8 mouse cellular contexts compared by ENCODE assay signal in the genomic region with DNA sequence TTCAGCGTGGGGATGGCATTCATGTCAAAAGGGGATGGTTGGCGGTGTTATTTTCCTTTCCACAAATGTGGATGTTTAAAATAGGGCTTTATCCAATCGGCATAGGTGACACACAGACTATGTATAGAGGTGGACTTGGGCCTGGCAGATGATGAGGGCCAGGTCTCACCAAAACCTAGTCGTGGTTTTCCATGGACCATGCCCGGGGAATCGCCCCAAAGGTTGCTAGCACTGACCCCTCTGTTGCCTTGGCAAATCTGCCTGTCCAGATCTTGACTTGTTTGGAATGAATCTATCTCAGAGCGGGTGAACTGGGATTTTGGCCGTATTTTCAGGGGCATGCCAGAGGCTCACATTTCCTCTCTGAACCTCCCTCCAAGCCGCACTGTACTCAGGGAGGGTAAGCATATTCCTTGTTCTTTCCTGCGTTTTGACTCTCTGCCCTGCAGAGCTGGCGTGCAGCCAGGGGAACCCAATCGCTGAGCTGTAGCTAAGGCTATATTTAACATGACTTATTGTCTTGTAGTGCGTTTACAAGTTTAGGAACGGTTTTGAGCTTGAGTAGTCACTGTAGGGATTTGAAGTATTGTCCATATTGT. TPM values are rescaled to one million over a fixed set of nuclear protein-coding genes. Genes with fewer than 3 reads are reported as not detected.
A peak's percentile ranks its signal among the peaks of the same experiment; 100 is the strongest.
DNase-seq lines count a peak whose midpoint lies in the region; ATAC-seq and TF ChIP-seq lines count a peak whose summit lies in the region.

No protein-coding gene starts in this region.

- no peaks in the 10 kb centered on the region for H3K36me3 ChIP-seq in limb, embryonic 13.5 days
- H3K36me3 ChIP-seq in limb, embryonic 10.5 days, result no peaks in the 10 kb centered on the region
- no peaks in the 10 kb centered on the region for H3K36me3 ChIP-seq in hindbrain, postnatal 0 days (ENCODE audit: insufficient read depth, low read length)

- no peaks in the 10 kb centered on the region for H3K9me3 ChIP-seq in limb, embryonic 13.5 days
- H3K9me3 ChIP-seq in limb, embryonic 10.5 days (replicated peaks), result no peaks in the 10 kb centered on the region
- H3K9me3 ChIP-seq in hindbrain, postnatal 0 days (ENCODE audit: low read length), result no peaks in the 10 kb centered on the region

- H3K27me3 ChIP-seq in limb, embryonic 13.5 days, result no peaks in the 10 kb centered on the region
- no peaks in the 10 kb centered on the region; the same call in 1 of the 2 replicates for H3K27me3 ChIP-seq in limb, embryonic 10.5 days (ENCODE audit: low read depth, poor library complexity, severe bottlenecking)
- no peaks in the 10 kb centered on the region; the same call in 1 of the 2 replicates for H3K27me3 ChIP-seq in hindbrain, postnatal 0 days (ENCODE audit: insufficient read depth, low read length)

- H3K9ac ChIP-seq in limb, embryonic 13.5 days, result no peak overlapping the region
- H3K9ac ChIP-seq in hindbrain, postnatal 0 days (replicated peaks; ENCODE audit: low read length), result no peak overlapping the region

- H3K4me1 ChIP-seq in limb, embryonic 13.5 days, result peaks cover 26% of the 10 kb centered on the region
- peaks cover 26% of the 10 kb centered on the region for H3K4me1 ChIP-seq in limb, embryonic 10.5 days
- H3K4me1 ChIP-seq in hindbrain, postnatal 0 days (ENCODE audit: insufficient read depth, low read length), result 0 out of 2 replicates have a peak, but pooled peaks cover 5% of the 10 kb centered on the region
- H3K4me1 ChIP-seq in olfactory bulb, adult 2 months (ENCODE audit: control insufficient read depth, insufficient read depth, low read length), result peaks cover 47% of the 10 kb centered on the region

- DNase-seq in limb, embryonic 10.5 days (ENCODE audit: low spot score), result no peak
- DNase-seq in adrenal gland, postnatal 10 days, result peak; percentile 83
- peak; percentile 79 for DNase-seq in fibroblast of lung, adult 2 months (ENCODE audit: low read depth)
- peak; percentile 60 for DNase-seq in hindbrain, postnatal 0 days (ENCODE audit: low spot score)
- no peak for DNase-seq in spleen, adult 18-20 months
- no peak for DNase-seq in retina, embryonic 14.5 days (ENCODE audit: low spot score)

- H3K27ac ChIP-seq in limb, embryonic 13.5 days, result peak overlapping the region; percentile 65; the same call in 1 of the 2 replicates
- no peak overlapping the region for H3K27ac ChIP-seq in limb, embryonic 10.5 days
- H3K27ac ChIP-seq in hindbrain, postnatal 0 days, result no peak overlapping the region
- H3K27ac ChIP-seq in olfactory bulb, adult 2 months (ENCODE audit: insufficient read depth, low read depth, low read length), result peak overlapping the region; percentile 91

- H3K4me2 ChIP-seq in limb, embryonic 13.5 days (replicated peaks), result no peak overlapping the region
- no peak overlapping the region for H3K4me2 ChIP-seq in hindbrain, postnatal 0 days (ENCODE audit: low read depth, low read length)

- TF ChIP-seq POLR2A in olfactory bulb, adult 2 months (IDR thresholded peaks at IDR 0.05; ENCODE audit: insufficient read depth, low read depth, low read length), result no peak

- no peak overlapping the region for H3K4me3 ChIP-seq in limb, embryonic 13.5 days
- H3K4me3 ChIP-seq in limb, embryonic 10.5 days, result no peak overlapping the region
- no peak overlapping the region for H3K4me3 ChIP-seq in hindbrain, postnatal 0 days (ENCODE audit: low read length)
- no peak overlapping the region for H3K4me3 ChIP-seq in olfactory bulb, adult 2 months (ENCODE audit: insufficient read depth, low read depth, low read length)

- TF ChIP-seq CTCF in hindbrain, postnatal 0 days (IDR thresholded peaks at IDR 0.05; ENCODE audit: low read depth), result no peak
- no peak for TF ChIP-seq CTCF in olfactory bulb, adult 2 months (IDR thresholded peaks at IDR 0.05; ENCODE audit: insufficient read depth, low read depth, low read length)

- peak; percentile 80 for ATAC-seq in limb, embryonic 13.5 days (ENCODE audit: low FRiP score, low read depth)
- ATAC-seq in hindbrain, postnatal 0 days, result no peak

- 43% methylated on average over 14 of the region's 14 CpGs for WGBS in limb, embryonic 13.5 days
- WGBS in limb, embryonic 10.5 days, result 82% methylated on average over 14 of the region's 14 CpGs
- 40% methylated on average over 14 of the region's 14 CpGs for WGBS in hindbrain, postnatal 0 days
- WGBS in olfactory bulb, adult 2 months, result 26% methylated on average over 14 of the region's 14 CpGs

RNA-seq across cellular contexts. Expression of a gene that starts 1.0 kb away (rescaled TPM):
- 1.6 and 2.3 TPM in 2 replicates for polyA plus RNA-seq in limb, embryonic 13.5 days (2015; fragmentation: Nextera tagmentation; extraction: Ambion mirVana)
- 0.06 and 0.15 TPM in 2 replicates for polyA plus RNA-seq in limb, embryonic 10.5 days (2016; fragmentation: Nextera tagmentation; extraction: Ambion mirVana)
- 10 to 100 TPM in 1 of 2 experiments, 1 to 10 TPM in 1; 2.5 to 11.6 TPM for total RNA-seq in adrenal gland, postnatal 10 days (2021)
- 0.10 and 0.22 TPM in 2 replicates for total RNA-seq in hindbrain, postnatal 0 days (2014; rRNA removed)
- 0.05 and 0.09 TPM in 2 replicates for polyA plus RNA-seq in hindbrain, postnatal 0 days (2015; fragmentation: Nextera tagmentation; extraction: Ambion mirVana)
- not detected in 2 replicates for polyA plus RNA-seq in olfactory bulb, adult 2 months (2012; ENCODE audit: insufficient read depth, insufficient read length, low replicate concordance, missing spikeins)

RNA-seq across cellular contexts. Expression of a gene that starts 3.4 kb away (rescaled TPM):
- polyA plus RNA-seq in limb, embryonic 13.5 days (2015; fragmentation: Nextera tagmentation; extraction: Ambion mirVana), result 0.09 TPM in 1 of 2 replicates, not detected in the other
- polyA plus RNA-seq in limb, embryonic 10.5 days (2016; fragmentation: Nextera tagmentation; extraction: Ambion mirVana), result not detected in 2 replicates
- under 1 TPM in 1 of 2 experiments, not detected in 1; 0.33 TPM for total RNA-seq in adrenal gland, postnatal 10 days (2021)
- total RNA-seq in hindbrain, postnatal 0 days (2014; rRNA removed), result not detected in 2 replicates
- 0.11 and 0.18 TPM in 2 replicates for polyA plus RNA-seq in hindbrain, postnatal 0 days (2015; fragmentation: Nextera tagmentation; extraction: Ambion mirVana)
- polyA plus RNA-seq in olfactory bulb, adult 2 months (2012; ENCODE audit: insufficient read depth, insufficient read length, low replicate concordance, missing spikeins), result not detected in 2 replicates

Comparison
In these comparisons a context has a peak if more than half of its experiments do, and no peak if none do; other contexts are left out.
1. H3K27ac ChIP-seq: peak in limb, embryonic 13.5 days (single experiment) and olfactory bulb, adult 2 months (single experiment); none in limb, embryonic 10.5 days (single experiment) and hindbrain, postnatal 0 days (single experiment).
2. DNase-seq: peak in adrenal gland, postnatal 10 days (single experiment), fibroblast of lung, adult 2 months (single experiment) and hindbrain, postnatal 0 days (single experiment); none in limb, embryonic 10.5 days (single experiment), spleen, adult 18-20 months (0 of 2) and retina, embryonic 14.5 days (single experiment).